In genomic region chr5:139799041-139799440, GRCm38 (mm10) we compare ENCODE assay signal across 17 mouse cellular contexts. TPM values are rescaled to one million over a fixed set of nuclear protein-coding genes. Genes with fewer than 3 reads are reported as not detected.
DNase-seq lines count a peak whose midpoint lies in the region; ATAC-seq and TF ChIP-seq lines count a peak whose summit lies in the region.
"Had no signal": no experiment of that assay in that cellular context is flagged by ENCODE, and none has a peak within 500 bp of the region (broad histone marks: within the 10 kb centered on the region; RNA-seq: fewer than 3 reads in every experiment).

No protein-coding gene starts in this region.

- no peaks in the 10 kb centered on the region for H3K27me3 ChIP-seq in heart, embryonic 13.5 days (replicated peaks)
- no peaks in the 10 kb centered on the region for H3K27me3 ChIP-seq in forebrain, embryonic 14.5 days (replicated peaks; ENCODE audit: control insufficient read depth, insufficient read depth, low read length)
- no peaks in the 10 kb centered on the region for H3K27me3 ChIP-seq in heart, postnatal 0 days (ENCODE audit: control insufficient read depth, insufficient read depth, low read length)
- peaks cover 10% of the 10 kb centered on the region; the same call in 1 of the 2 replicates for H3K27me3 ChIP-seq in midbrain, embryonic 13.5 days
- H3K27me3 ChIP-seq: lung, embryonic 15.5 days had no signal

- peak overlapping the region; percentile 94 for H3K9ac ChIP-seq in heart, embryonic 13.5 days
- peak overlapping the region; percentile 70; the same call in 1 of the 2 replicates for H3K9ac ChIP-seq in forebrain, embryonic 14.5 days (ENCODE audit: low read length)
- H3K9ac ChIP-seq in heart, postnatal 0 days (replicated peaks; ENCODE audit: low read depth, low read length) = no peak overlapping the region
- H3K9ac ChIP-seq in midbrain, embryonic 13.5 days (replicated peaks) = 0 out of 2 replicates have a peak overlapping the region, but pooled peaks have one; percentile 19

- 90% methylated on average over 9 of the region's 9 CpGs for WGBS in heart, embryonic 13.5 days
- 92% methylated on average over 9 of the region's 9 CpGs for WGBS in forebrain, embryonic 14.5 days
- 88% methylated on average over 9 of the region's 9 CpGs for WGBS in heart, postnatal 0 days
- 92% methylated on average over 9 of the region's 9 CpGs for WGBS in midbrain, embryonic 13.5 days

- H3K27ac ChIP-seq in heart, embryonic 13.5 days (replicated peaks) = peak overlapping the region; percentile 99
- no peak overlapping the region for H3K27ac ChIP-seq in forebrain, embryonic 14.5 days (ENCODE audit: low read depth, low read length)
- 0 out of 2 replicates have a peak overlapping the region, but pooled peaks have one; percentile 97 for H3K27ac ChIP-seq in heart, postnatal 0 days (ENCODE audit: low read depth)
- H3K27ac ChIP-seq in midbrain, embryonic 13.5 days = peak overlapping the region; percentile 97

- no peak for DNase-seq in heart, adult 18-20 months
- DNase-seq in forebrain, embryonic 14.5 days (ENCODE audit: low spot score) = no peak
- no peak for DNase-seq in heart, postnatal 0 days (ENCODE audit: low spot score)
- no peak for DNase-seq in ovary, postnatal 36 days (ENCODE audit: low spot score)
- no peak for DNase-seq in embryo, embryonic 11 days
- DNase-seq: cerebellum, adult 9-10 months; kidney, postnatal 25 days had no signal

- no peak for TF ChIP-seq CTCF in heart, postnatal 0 days (IDR thresholded peaks at IDR 0.05; ENCODE audit: low read depth)

- no peaks in the 10 kb centered on the region for H3K9me3 ChIP-seq in heart, embryonic 13.5 days
- no peaks in the 10 kb centered on the region for H3K9me3 ChIP-seq in forebrain, embryonic 14.5 days (replicated peaks; ENCODE audit: control insufficient read depth, low read length)
- no peaks in the 10 kb centered on the region for H3K9me3 ChIP-seq in heart, postnatal 0 days (replicated peaks; ENCODE audit: control insufficient read depth, low read length)
- no peaks in the 10 kb centered on the region for H3K9me3 ChIP-seq in midbrain, embryonic 13.5 days
- H3K9me3 ChIP-seq: lung, embryonic 15.5 days had no signal

- peak overlapping the region; percentile 99 for H3K4me2 ChIP-seq in heart, embryonic 13.5 days
- H3K4me2 ChIP-seq in forebrain, embryonic 14.5 days (ENCODE audit: low read length) = peak overlapping the region; percentile 78; the same call in 1 of the 2 replicates
- no peak overlapping the region; the same call in 1 of the 2 replicates for H3K4me2 ChIP-seq in heart, postnatal 0 days (ENCODE audit: low read depth, low read length)
- peak overlapping the region; percentile 73 for H3K4me2 ChIP-seq in midbrain, embryonic 13.5 days (replicated peaks)

- peaks cover 89% of the 10 kb centered on the region for H3K4me1 ChIP-seq in heart, embryonic 13.5 days
- peaks cover 32% of the 10 kb centered on the region for H3K4me1 ChIP-seq in forebrain, embryonic 14.5 days (ENCODE audit: control insufficient read depth, insufficient read depth, low read length)
- H3K4me1 ChIP-seq in heart, postnatal 0 days (ENCODE audit: control insufficient read depth, insufficient read depth) = peaks cover 53% of the 10 kb centered on the region
- peaks cover 57% of the 10 kb centered on the region for H3K4me1 ChIP-seq in midbrain, embryonic 13.5 days (replicated peaks)

- no peak for TF ChIP-seq EP300 in heart, postnatal 0 days (IDR thresholded peaks at IDR 0.05; ENCODE audit: low read depth)

- no peak overlapping the region for H3K4me3 ChIP-seq in heart, embryonic 13.5 days
- H3K4me3 ChIP-seq in forebrain, embryonic 14.5 days (ENCODE audit: low read depth, low read length) = no peak overlapping the region
- no peak overlapping the region for H3K4me3 ChIP-seq in heart, postnatal 0 days (ENCODE audit: low read depth, low read length)
- no peak overlapping the region for H3K4me3 ChIP-seq in midbrain, embryonic 13.5 days (replicated peaks)
- H3K4me3 ChIP-seq: erythroblast, embryonic 14.5 days; lung, embryonic 15.5 days had no signal

- ATAC-seq in heart, embryonic 13.5 days (ENCODE audit: extremely low read depth, insufficient number of reproducible peaks, low FRiP score, low TSS enrichment) = no peak
- no peak for ATAC-seq in forebrain, embryonic 14.5 days
- ATAC-seq in heart, postnatal 0 days (ENCODE audit: insufficient read depth, low read depth) = no peak
- no peak for ATAC-seq in midbrain, embryonic 13.5 days

- peaks cover 32% of the 10 kb centered on the region for H3K36me3 ChIP-seq in heart, embryonic 13.5 days
- peaks cover 29% of the 10 kb centered on the region for H3K36me3 ChIP-seq in forebrain, embryonic 14.5 days (ENCODE audit: control insufficient read depth, insufficient read depth, low read length)
- H3K36me3 ChIP-seq in heart, postnatal 0 days (replicated peaks; ENCODE audit: control insufficient read depth, insufficient read depth, low read length) = peaks cover 36% of the 10 kb centered on the region
- peaks cover 27% of the 10 kb centered on the region for H3K36me3 ChIP-seq in midbrain, embryonic 13.5 days

RNA-seq across cellular contexts. Expression of gene Mafk, which starts 7.7 kb away (rescaled TPM):
- 17.6 and 21.7 TPM in 2 replicates for polyA plus RNA-seq in heart, embryonic 13.5 days (2015; fragmentation: Nextera tagmentation; extraction: Ambion mirVana)
- 10 to 100 TPM; 37.3 to 39.7 TPM for total RNA-seq in heart, adult 18-20 months (2021)
- polyA plus RNA-seq in forebrain, embryonic 14.5 days (2014; fragmentation: Nextera tagmentation; extraction: Ambion mirVana) = 7.5 and 11.7 TPM in 2 replicates
- total RNA-seq in heart, postnatal 0 days (2014; rRNA removed; ENCODE audit: low replicate concordance) = 36.8 and 41.2 TPM in 2 replicates
- polyA plus RNA-seq in heart, postnatal 0 days (2015; fragmentation: Nextera tagmentation; extraction: Ambion mirVana) = 15.6 and 16.7 TPM in 2 replicates
- polyA plus RNA-seq in midbrain, embryonic 13.5 days (2015; fragmentation: Nextera tagmentation; extraction: Ambion mirVana) = 15.4 TPM in 2 replicates

RNA-seq across cellular contexts. Expression of gene Tmem184a, which starts 20.7 kb away (rescaled TPM):
- 0.37 and 0.55 TPM in 2 replicates for polyA plus RNA-seq in heart, embryonic 13.5 days (2015; fragmentation: Nextera tagmentation; extraction: Ambion mirVana)
- total RNA-seq in heart, adult 18-20 months (2021) = under 1 TPM; 0.21 to 0.60 TPM
- not detected in 2 replicates for polyA plus RNA-seq in forebrain, embryonic 14.5 days (2014; fragmentation: Nextera tagmentation; extraction: Ambion mirVana)
- total RNA-seq in heart, postnatal 0 days (2014; rRNA removed; ENCODE audit: low replicate concordance) = 0.31 and 9.3 TPM in 2 replicates
- 0.10 and 0.29 TPM in 2 replicates for polyA plus RNA-seq in heart, postnatal 0 days (2015; fragmentation: Nextera tagmentation; extraction: Ambion mirVana)
- polyA plus RNA-seq in midbrain, embryonic 13.5 days (2015; fragmentation: Nextera tagmentation; extraction: Ambion mirVana) = 0.19 and 0.35 TPM in 2 replicates

RNA-seq across cellular contexts. Expression of gene Ints1, which starts 23.6 kb away (rescaled TPM):
- 15.6 and 19.1 TPM in 2 replicates for polyA plus RNA-seq in heart, embryonic 13.5 days (2015; fragmentation: Nextera tagmentation; extraction: Ambion mirVana)
- 10 to 100 TPM; 37.7 to 39.5 TPM for total RNA-seq in heart, adult 18-20 months (2021)
- polyA plus RNA-seq in forebrain, embryonic 14.5 days (2014; fragmentation: Nextera tagmentation; extraction: Ambion mirVana) = 31.8 and 33.2 TPM in 2 replicates
- total RNA-seq in heart, postnatal 0 days (2014; rRNA removed; ENCODE audit: low replicate concordance) = 61.7 and 92.0 TPM in 2 replicates
- polyA plus RNA-seq in heart, postnatal 0 days (2015; fragmentation: Nextera tagmentation; extraction: Ambion mirVana) = 9.8 and 10.6 TPM in 2 replicates
- polyA plus RNA-seq in midbrain, embryonic 13.5 days (2015; fragmentation: Nextera tagmentation; extraction: Ambion mirVana) = 24.0 and 28.9 TPM in 2 replicates

RNA-seq across cellular contexts. Expression of gene Gm26938, which starts 27.2 kb away (rescaled TPM):
- polyA plus RNA-seq in heart, embryonic 13.5 days (2015; fragmentation: Nextera tagmentation; extraction: Ambion mirVana) = 0.31 TPM in 1 of 2 replicates, not detected in the other
- total RNA-seq in heart, adult 18-20 months (2021) = not detected
- polyA plus RNA-seq in forebrain, embryonic 14.5 days (2014; fragmentation: Nextera tagmentation; extraction: Ambion mirVana) = not detected in 2 replicates
- total RNA-seq in heart, postnatal 0 days (2014; rRNA removed; ENCODE audit: low replicate concordance) = not detected in 2 replicates
- not detected in 2 replicates for polyA plus RNA-seq in heart, postnatal 0 days (2015; fragmentation: Nextera tagmentation; extraction: Ambion mirVana)
- polyA plus RNA-seq in midbrain, embryonic 13.5 days (2015; fragmentation: Nextera tagmentation; extraction: Ambion mirVana) = not detected in 2 replicates
- total RNA-seq: gastrocnemius, adult 18-20 months; layer of hippocampus, postnatal 25 days; megakaryocyte-erythroid progenitor cell, adult 5-6 weeks had no signal
- polyA plus RNA-seq: erythroblast, embryonic 14.5 days; intestine, embryonic 14.5 days; limb, embryonic 11.5 days; lung, embryonic 15.5 days; stomach, embryonic 14.5 days had no signal

RNA-seq across cellular contexts. Expression of gene Psmg3, which starts 27.6 kb away (rescaled TPM):
- polyA plus RNA-seq in heart, embryonic 13.5 days (2015; fragmentation: Nextera tagmentation; extraction: Ambion mirVana) = 41.3 and 48.0 TPM in 2 replicates
- 10 to 100 TPM in 1 of 2 experiments, 1 to 10 TPM in 1; 8.1 to 10.1 TPM for total RNA-seq in heart, adult 18-20 months (2021)
- polyA plus RNA-seq in forebrain, embryonic 14.5 days (2014; fragmentation: Nextera tagmentation; extraction: Ambion mirVana) = 86.4 and 86.7 TPM in 2 replicates
- 20.1 and 43.2 TPM in 2 replicates for total RNA-seq in heart, postnatal 0 days (2014; rRNA removed; ENCODE audit: low replicate concordance)
- 33.9 and 34.3 TPM in 2 replicates for polyA plus RNA-seq in heart, postnatal 0 days (2015; fragmentation: Nextera tagmentation; extraction: Ambion mirVana)
- 78.6 and 81.9 TPM in 2 replicates for polyA plus RNA-seq in midbrain, embryonic 13.5 days (2015; fragmentation: Nextera tagmentation; extraction: Ambion mirVana)
